Mouse (Mus musculus): ENCODE data around the gene Alyref. TPM values are rescaled to one million over a fixed set of nuclear protein-coding genes. Genes with fewer than 3 reads are reported as not detected.

Gene Alyref
- 10 to 100 TPM; 61.7 to 67.4 TPM for total RNA-seq (2021)

- DNase-seq (ENCODE audit: extremely low spot score in 1 of 2, low spot score in 1 of 2): peak; percentile 84 to 85
These were observed at the start of gene Alyref, which contains the start of gene Anapc11 for GRCm38 (mm10) chr11:120598283-120598989. Alyref (minus strand) TSS chr11:120598365. Anapc11 (plus strand) TSS chr11:120598421.

- no peak for DNase-seq (ENCODE audit: extremely low spot score in 1 of 2, low spot score in 1 of 2)
These were observed 49.1 kb upstream of the Alyref start for GRCm38 (mm10) chr11:120647047-120647830.

- peak; percentile 76 to 83 for DNase-seq (ENCODE audit: extremely low spot score in 1 of 2, low spot score in 1 of 2)
These were observed 45.4 kb upstream of the Alyref start, which contains the start of gene Pycr1 for GRCm38 (mm10) chr11:120643601-120643987. Pycr1 (minus strand) TSS chr11:120643769.

GRCm38 (mm10) chr11:120642939-120643600, 44.9 kb upstream of the Alyref start:
- no peak for DNase-seq (ENCODE audit: extremely low spot score in 1 of 2, low spot score in 1 of 2)

- no peak for DNase-seq (ENCODE audit: extremely low spot score in 1 of 2, low spot score in 1 of 2)
These were observed 43.7 kb upstream of the Alyref start for GRCm38 (mm10) chr11:120641869-120642268.

GRCm38 (mm10) chr11:120641255-120641654, 43.1 kb upstream of the Alyref start:
- no peak for DNase-seq (ENCODE audit: extremely low spot score in 1 of 2, low spot score in 1 of 2)

GRCm38 (mm10) chr11:120634810-120635209, 36.6 kb upstream of the Alyref start:
- no peak for DNase-seq (ENCODE audit: extremely low spot score in 1 of 2, low spot score in 1 of 2)

GRCm38 (mm10) chr11:120633520-120634343, 35.6 kb upstream of the Alyref start, which contains the start of gene Mafg:
Mafg (minus strand) TSS chr11:120633600.
- DNase-seq (ENCODE audit: extremely low spot score in 1 of 2, low spot score in 1 of 2): peak; percentile 74 to 80

GRCm38 (mm10) chr11:120632559-120633519, 34.7 kb upstream of the Alyref start:
- DNase-seq (ENCODE audit: extremely low spot score in 1 of 2, low spot score in 1 of 2): peak; percentile 42 to 51

GRCm38 (mm10) chr11:120631726-120632448, 33.7 kb upstream of the Alyref start:
- no peak for DNase-seq (ENCODE audit: extremely low spot score in 1 of 2, low spot score in 1 of 2)

GRCm38 (mm10) chr11:120630881-120631725, 32.9 kb upstream of the Alyref start:
- DNase-seq (ENCODE audit: extremely low spot score in 1 of 2, low spot score in 1 of 2): no peak

GRCm38 (mm10) chr11:120630401-120630871, 32.3 kb upstream of the Alyref start:
- no peak for DNase-seq (ENCODE audit: extremely low spot score in 1 of 2, low spot score in 1 of 2)

- no peak for DNase-seq (ENCODE audit: extremely low spot score in 1 of 2, low spot score in 1 of 2)
These were observed 31.7 kb upstream of the Alyref start for GRCm38 (mm10) chr11:120629911-120630310.

GRCm38 (mm10) chr11:120629341-120629730, 31.2 kb upstream of the Alyref start:
- no peak for DNase-seq (ENCODE audit: extremely low spot score in 1 of 2, low spot score in 1 of 2)

GRCm38 (mm10) chr11:120628601-120629340, 30.6 kb upstream of the Alyref start:
- no peak for DNase-seq (ENCODE audit: extremely low spot score in 1 of 2, low spot score in 1 of 2)

- DNase-seq (ENCODE audit: extremely low spot score in 1 of 2, low spot score in 1 of 2): no peak
These were observed 29.5 kb upstream of the Alyref start for GRCm38 (mm10) chr11:120627468-120628300.

Measured in layer of hippocampus, postnatal 25 days (tissue).